Mouse (Mus musculus) olfactory bulb, adult 2 months (tissue): ENCODE measurements at regions not wholly inside any gene's neighbourhood (a gene's known extent, or its start where the extent isn't known, plus 50 kb on each side); places are given as distances from the start of the nearest gene placed in this dataset.

Source experiments
- H3K27ac ChIP-seq: fragments of 200-500 bp; 2 replicates; pipeline ENCODE4 v1.5.1; 2012; ENCODE audit warnings: low read depth, low read length; ENCODE audit not compliant: insufficient read depth
- H3K4me1 ChIP-seq: fragments of 200-500 bp; 2 replicates; pipeline ENCODE4 v1.6.1; 2012; ENCODE audit warnings: low read length; ENCODE audit not compliant: control insufficient read depth, insufficient read depth
- H3K4me3 ChIP-seq: fragments of 200-500 bp; 2 replicates; pipeline ENCODE4 v1.5.1; 2012; ENCODE audit warnings: mild to moderate bottlenecking, low read depth, low read length, moderate library complexity; ENCODE audit not compliant: insufficient read depth
- CTCF ChIP-seq: fragments of 200-500 bp; IDR thresholded peaks from 2 replicates; pipeline ENCODE4 v1.5.1; 2012; ENCODE audit warnings: low read depth, mild to moderate bottlenecking, low read length, moderate library complexity; ENCODE audit not compliant: insufficient read depth
- POLR2A ChIP-seq: fragments of 200-500 bp; IDR thresholded peaks from 2 replicates; pipeline ENCODE4 v1.6.1; 2012; ENCODE audit warnings: mild to moderate bottlenecking, low read depth, low read length, moderate library complexity; ENCODE audit not compliant: insufficient read depth
- WGBS: fragments of 180-500 bp; shearing (Covaris S2); methylation state at CpG from one replicate; pipeline ENCODE4 v1.1.7; 2018; 5-methylcytosine and 5-hydroxymethylcytosine counted together

GRCm38 (mm10) chr6:112207229-112207628, 66.3 kb upstream of the Lmcd1 start:
- TF ChIP-seq POLR2A = no peak
- TF ChIP-seq CTCF = no peak
- peaks cover 4% of the 10 kb centered on the region; the same call in 1 of the 2 replicates for H3K4me1 ChIP-seq
- no peak overlapping the region for H3K4me3 ChIP-seq
- WGBS = 16% methylated on average over 5 of the region's 5 CpGs
- H3K27ac ChIP-seq = no peak overlapping the region

DNA sequence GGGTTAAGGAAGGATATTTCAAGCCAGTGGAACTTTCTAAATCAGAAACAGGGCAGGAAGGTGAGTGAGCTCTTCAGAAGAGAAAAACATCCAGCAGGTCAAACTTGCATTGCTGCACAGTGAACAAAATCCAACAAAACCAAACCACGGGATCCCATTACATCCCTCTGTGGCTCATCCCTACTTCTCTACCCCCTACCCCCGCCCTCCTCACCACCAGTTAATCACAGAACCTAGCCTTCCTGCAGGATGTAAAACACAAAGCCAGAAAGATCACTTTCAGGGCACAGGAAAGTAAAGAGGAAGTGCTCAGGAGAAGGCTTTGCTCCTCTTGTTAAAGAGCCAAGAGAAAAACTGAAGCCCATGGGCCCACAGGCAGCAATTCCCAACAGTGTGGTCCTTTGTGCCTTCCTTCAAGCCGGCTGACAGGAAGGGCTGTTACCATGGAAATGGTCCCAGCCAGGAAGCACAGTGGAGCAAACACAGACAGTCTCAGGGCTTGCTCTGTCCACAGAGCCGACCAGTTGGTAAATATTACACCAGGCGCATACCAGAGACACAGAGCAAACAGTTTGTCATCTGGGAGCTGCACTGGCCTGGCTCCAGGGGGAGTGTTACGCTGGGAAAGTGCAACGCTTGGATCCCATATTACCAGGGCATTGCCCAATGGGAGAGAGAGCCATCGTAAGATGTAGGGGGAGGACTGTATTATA, 63.2 kb upstream of the Lmcd1 start:
- 41% methylated on average over 8 of the region's 8 CpGs for WGBS
- Histone ChIP-seq H3K27ac (no peak overlapping the region), H3K4me1 (peaks cover 4% of the 10 kb centered on the region; the same call in 1 of the 2 replicates), H3K4me3 (no peak overlapping the region)
- no peak for TF ChIP-seq CTCF
- no peak for TF ChIP-seq POLR2A

DNA sequence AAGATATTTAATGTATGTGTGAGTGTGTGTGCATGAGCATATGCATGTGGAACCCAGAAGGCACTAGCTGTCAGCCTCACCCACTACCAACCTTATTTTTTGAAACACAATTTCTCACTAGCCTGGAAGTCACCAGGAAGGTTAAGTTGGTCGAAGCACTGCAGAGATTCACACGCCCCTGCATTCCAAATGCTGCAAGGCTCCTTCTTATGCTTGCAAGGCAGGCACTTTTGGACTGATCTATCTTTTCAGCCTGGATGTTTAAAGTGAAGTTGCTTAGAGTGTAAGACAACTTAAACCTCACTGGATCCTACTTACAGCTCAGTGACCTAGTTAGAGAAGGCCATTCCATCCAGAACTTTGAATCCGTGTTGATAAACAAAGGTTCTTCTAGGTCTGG, 56.7 kb upstream of the Lmcd1 start:
- no peak for TF ChIP-seq CTCF
- no peak for TF ChIP-seq POLR2A
- H3K4me3 ChIP-seq = no peak overlapping the region
- H3K4me1 ChIP-seq = no peaks in the 10 kb centered on the region
- 96% methylated on average over 3 of the region's 3 CpGs for WGBS
- no peak overlapping the region for H3K27ac ChIP-seq

DNA sequence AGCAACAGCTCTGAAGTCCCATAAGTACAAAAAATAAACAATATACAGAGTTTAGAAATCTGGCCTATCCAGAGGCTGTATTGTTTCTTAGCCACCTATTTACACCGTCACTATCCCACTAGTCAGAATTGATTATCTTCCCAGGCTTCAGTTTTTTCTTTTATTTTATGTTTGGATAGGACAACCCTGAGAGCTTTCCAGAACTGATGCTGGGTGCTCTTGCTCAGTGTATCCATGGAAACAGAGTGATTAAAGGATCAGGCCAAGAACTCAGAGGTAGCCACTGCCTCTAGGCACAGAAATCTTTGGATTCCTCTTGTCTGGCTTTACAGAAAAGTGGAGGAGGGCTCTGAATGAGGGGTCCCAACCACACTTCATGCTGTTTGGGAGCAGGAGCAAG, 55.3 kb upstream of the Lmcd1 start:
- H3K4me3 ChIP-seq = no peak overlapping the region
- H3K4me1 ChIP-seq = no peaks in the 10 kb centered on the region
- no peak overlapping the region for H3K27ac ChIP-seq
- no peak for TF ChIP-seq CTCF
- no peak for TF ChIP-seq POLR2A
- WGBS = 67% methylated on average over 1 of the region's 1 CpGs

DNA sequence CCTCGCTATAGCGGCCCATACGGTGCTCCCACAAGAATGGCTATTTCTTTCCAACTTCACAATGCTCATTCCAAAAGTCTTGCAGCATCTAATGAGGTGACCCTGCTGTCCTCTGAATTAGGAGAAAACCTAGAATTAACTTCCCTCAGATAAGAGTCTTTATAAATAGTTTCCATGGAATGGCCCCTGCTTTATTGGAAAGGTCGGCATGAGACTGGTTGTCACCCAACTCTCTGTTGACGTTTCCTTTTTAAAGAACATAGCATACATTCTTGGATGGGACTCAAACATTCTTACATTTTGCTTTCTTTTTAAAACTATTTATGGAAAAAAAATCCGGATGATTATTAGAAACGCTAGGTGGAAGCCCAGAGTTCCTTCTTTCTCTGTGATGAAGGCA, 53.9 kb upstream of the Lmcd1 start:
- 86% methylated on average over 7 of the region's 7 CpGs for WGBS
- Histone ChIP-seq H3K4me3 (no peak overlapping the region), H3K4me1 (peaks cover 2% of the 10 kb centered on the region; the same call in 1 of the 2 replicates), H3K27ac (no peak overlapping the region)
- TF ChIP-seq POLR2A (no peak), CTCF (no peak)

GRCm38 (mm10) chr6:112220149-112220548, 53.4 kb upstream of the Lmcd1 start:
- no peak overlapping the region for H3K27ac ChIP-seq
- H3K4me1 ChIP-seq = peaks cover 2% of the 10 kb centered on the region; the same call in 1 of the 2 replicates
- WGBS = 72% methylated on average over 3 of the region's 3 CpGs
- no peak overlapping the region for H3K4me3 ChIP-seq
- TF ChIP-seq POLR2A = no peak
- no peak for TF ChIP-seq CTCF

DNA sequence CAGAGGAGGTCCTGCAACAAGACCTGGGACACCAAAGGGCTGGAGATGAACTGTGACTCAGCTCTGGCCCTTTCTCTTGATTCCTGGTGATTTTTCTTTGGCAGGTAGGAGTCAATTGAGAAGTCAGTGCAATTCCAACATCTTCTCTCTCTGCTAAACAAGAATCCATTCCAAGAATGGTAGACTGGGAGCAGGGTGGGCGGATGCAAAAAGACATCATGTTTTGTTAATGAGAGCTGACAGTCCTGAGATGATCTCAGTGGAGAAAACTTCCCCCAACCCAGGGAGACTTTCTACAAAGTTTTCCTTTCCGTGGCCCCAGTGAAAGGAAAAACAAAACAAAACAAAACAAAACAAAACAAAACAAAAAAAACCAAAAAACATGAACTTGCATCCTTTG, 52.2 kb upstream of the Lmcd1 start:
- no peak overlapping the region for H3K27ac ChIP-seq
- H3K4me1 ChIP-seq = peaks cover 2% of the 10 kb centered on the region; the same call in 1 of the 2 replicates
- TF ChIP-seq POLR2A = no peak
- no peak for TF ChIP-seq CTCF
- WGBS = 88% methylated on average over 2 of the region's 2 CpGs
- H3K4me3 ChIP-seq = no peak overlapping the region

GRCm38 (mm10) chr6:112223325-112223724, 50.2 kb upstream of the Lmcd1 start:
- 93% methylated on average over 7 of the region's 7 CpGs for WGBS
- Histone ChIP-seq H3K4me1 (peaks cover 2% of the 10 kb centered on the region; the same call in 1 of the 2 replicates), H3K4me3 (no peak overlapping the region), H3K27ac (no peak overlapping the region)
- TF ChIP-seq POLR2A = no peak
- no peak for TF ChIP-seq CTCF
